Mouse (Mus musculus) right cerebral cortex, adult 2 months (tissue): ENCODE measurements around the gene Rbp7.
A peak's percentile ranks its signal among the peaks of the same experiment; 100 is the strongest.
"Not testable (repeated sequence)": the region's sequence is repeated elsewhere in the genome, so short reads cannot be mapped to it uniquely, and the experiment has no call there.

Experiments used
- DNase-seq, 2 experiments: peaks; one replicate each; pipeline ENCODE4 v3.0.0; 2021 to 2022; ENCODE audit warnings: low spot score in 2 of 2

Rbp7 gene

DNA sequence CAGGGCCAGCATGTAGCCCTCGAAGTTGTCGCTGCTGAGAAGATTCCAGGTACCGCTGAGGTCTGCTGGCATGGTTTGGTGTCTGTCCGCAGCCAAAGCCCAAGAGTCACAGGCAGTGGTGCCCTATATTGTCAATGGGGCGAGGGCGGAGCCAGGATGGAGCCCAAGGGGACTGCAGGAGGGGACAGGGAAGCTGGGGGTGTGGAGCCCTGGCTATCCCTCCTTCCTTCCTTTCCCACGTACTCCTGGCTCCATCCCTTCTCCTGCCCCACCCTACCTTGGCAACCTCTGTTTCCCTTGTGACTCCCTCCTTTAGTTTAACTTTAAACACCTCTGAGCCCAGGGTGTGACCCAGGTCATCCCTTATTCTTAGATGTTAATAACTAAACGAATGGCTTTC lies at the start of gene Rbp7:
Rbp7 (minus strand) TSS at position 100 of the 400 bp plus-strand sequence.
- no peak for DNase-seq

DNA sequence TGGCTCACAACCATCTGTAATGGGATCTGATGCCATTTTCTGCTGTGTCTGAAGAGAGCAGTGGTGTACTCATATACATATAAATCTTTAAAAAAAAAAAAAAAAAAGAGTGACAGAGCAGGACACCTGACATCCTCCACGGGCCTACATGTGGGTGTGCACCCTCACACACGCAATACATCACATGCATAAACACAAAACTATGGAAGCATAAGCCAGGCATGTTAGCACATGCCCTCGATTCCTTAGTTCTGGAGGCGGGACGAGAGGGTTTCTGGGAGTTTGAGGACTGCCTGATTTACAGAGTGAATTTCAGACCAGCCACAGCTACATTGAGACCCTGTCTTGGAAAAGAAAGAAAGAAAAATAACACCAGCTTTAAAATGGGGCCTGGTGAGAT lies 49.6 kb upstream of the Rbp7 start:
- DNase-seq = no peak

DNA sequence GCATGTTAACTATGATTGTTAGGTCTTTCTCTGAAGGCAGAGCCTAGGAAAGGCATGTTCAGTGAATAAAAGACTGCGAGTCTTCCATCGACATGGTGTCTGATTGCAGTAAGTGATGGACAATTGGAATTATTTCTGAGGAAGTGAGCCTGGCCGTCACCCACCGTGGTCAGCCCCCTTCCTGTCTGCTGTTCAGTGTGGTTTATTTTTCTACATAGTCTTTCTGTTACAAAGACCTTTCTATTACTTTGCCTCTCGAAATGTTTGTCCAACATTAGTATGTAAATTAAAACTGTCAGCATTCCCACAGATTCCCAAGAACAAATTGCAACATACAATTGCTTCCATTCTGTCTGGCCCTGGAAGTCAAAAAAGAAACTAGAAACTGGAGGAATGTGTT lies 45.0 kb upstream of the Rbp7 start:
- no peak for DNase-seq

DNA sequence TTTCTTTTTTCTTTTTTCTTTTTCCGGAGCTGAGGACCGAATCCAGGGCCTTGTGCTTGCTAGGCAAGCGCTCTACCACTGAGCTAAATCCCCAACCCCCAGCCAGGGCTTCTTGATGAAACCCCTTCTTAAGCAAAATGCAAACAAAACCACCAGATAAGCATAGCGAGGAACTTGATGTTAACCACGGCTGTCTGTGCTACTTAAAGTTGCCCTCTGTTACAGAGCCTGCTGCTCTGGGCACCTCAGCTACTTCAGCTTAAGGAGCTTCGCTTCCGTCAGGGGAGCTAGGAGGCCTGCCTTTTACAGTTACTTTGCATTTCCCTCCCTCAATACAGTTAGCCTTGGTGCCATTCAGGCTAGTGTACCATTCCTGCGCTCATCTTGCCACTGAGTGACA lies 44.1 kb upstream of the Rbp7 start:
- DNase-seq = no peak

DNA sequence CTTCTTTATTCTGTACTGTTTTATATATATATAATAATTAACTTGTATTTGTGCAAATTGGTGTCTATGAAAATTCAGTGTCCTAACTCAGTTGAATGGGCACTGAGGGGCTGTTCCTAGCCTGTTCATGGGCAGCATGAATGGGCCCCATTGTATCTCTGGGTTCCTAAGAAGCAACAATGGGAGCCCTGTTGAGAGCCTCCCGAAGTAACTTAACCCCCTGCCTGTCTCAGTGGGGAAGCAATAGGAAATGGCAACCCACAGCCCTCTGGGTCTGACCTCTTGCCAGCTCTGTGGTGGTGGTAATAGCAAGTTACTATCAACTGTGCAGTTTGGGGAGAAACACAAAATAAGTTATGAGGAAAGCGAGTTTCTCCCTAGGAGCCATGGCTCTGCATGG lies 41.8 kb upstream of the Rbp7 start:
- no peak for DNase-seq

- no peak for DNase-seq
These were observed 36.4 kb upstream of the Rbp7 start for GRCm38 (mm10) chr4:149491151-149491550.

- no peak for DNase-seq
These were observed 34.9 kb upstream of the Rbp7 start for GRCm38 (mm10) chr4:149489415-149490240.

DNA sequence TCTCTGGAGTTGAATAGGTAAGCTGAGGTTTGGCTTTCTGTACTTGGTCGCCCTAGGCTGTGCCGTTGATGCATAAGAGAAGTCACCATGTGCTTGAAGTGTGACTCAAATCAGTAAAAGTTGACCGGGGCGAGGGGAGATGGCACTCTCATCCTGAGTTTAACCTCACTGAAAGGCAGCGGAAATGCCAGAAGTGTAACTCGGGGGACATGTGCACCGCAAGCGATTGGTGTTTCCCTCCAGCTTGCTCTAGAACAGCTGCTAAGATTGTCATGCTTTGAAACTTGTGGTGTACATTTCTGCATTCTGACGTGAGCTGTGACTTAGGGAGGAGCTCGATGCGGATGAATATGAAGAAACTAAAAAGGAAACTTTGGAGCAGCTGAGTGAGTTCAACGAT lies 33.0 kb upstream of the Rbp7 start:
- no peak for DNase-seq

DNA sequence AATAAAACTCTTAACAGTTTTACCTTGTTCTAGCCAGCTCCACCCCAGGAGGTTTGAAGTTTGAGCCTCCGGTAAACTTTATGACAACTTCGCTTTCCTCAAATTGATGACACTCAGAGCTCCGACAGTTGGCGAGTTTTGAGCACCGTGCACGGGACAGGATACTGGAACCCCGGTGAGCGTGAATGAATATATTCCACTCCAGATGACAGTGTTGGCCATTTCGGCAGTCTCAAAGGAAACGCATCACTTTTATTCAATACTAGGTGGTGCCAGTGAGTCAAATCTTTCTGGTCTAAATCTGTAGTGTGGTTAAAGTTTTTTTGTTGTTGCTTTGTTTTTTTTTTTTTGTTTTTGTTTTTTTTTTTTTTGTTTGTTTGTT lies 31.0 kb upstream of the Rbp7 start:
- DNase-seq = peak; percentile 30 to 35

DNA sequence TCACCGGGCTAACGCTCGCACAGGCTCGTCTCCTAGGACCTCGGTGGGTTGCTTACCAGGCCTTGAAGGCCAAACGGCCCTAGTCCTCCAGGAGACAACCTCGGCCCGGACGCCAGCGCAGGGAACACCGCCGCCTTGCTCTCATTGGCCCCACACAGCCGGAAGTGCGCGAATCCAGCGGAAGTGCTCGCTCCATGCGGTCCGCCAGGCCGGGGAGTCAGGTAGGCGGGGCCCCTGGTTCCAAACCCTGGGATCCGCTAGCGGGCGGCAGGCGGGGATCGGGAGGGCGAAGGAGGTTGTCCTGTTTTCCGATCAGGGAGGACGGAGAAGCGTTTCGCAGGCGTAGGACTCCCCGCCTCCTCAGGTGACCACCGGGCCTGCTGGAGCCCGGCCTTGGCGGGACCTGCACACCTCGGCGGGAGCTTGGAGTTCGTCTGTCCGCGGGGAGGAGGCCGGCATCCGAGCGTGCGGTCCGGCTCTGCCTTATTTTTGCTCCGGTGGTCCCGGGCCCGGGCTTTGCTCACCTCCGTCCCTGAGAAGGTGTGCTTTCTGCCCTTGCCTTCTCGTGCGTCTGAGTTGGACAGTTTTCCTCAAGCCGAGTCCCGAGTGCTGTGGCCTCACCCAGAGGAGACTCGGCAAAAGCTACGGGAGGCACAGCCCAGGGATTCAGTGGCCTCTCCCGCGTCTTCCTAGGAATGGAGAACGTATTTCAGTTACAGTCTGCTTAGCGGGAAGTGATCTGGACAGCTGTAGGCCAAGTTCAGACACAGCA lies 30.5 kb upstream of the Rbp7 start, which contains the start of the genes Nmnat1 and Lzic:
Nmnat1 (minus strand) TSS at position 150 of the 772 bp plus-strand sequence.
Lzic (plus strand) TSS at position 177 of the 772 bp plus-strand sequence.
- DNase-seq = peak; percentile 89 to 93

GRCm38 (mm10) chr4:149484566-149484965 lies 29.8 kb upstream of the Rbp7 start:
- no peak for DNase-seq

- DNase-seq = no peak
These were observed 22.3 kb upstream of the Rbp7 start, which contains the start of gene Tmem274 for GRCm38 (mm10) chr4:149477078-149477477. Gene Tmem274 (plus strand): TSS chr4:149477378.

DNA sequence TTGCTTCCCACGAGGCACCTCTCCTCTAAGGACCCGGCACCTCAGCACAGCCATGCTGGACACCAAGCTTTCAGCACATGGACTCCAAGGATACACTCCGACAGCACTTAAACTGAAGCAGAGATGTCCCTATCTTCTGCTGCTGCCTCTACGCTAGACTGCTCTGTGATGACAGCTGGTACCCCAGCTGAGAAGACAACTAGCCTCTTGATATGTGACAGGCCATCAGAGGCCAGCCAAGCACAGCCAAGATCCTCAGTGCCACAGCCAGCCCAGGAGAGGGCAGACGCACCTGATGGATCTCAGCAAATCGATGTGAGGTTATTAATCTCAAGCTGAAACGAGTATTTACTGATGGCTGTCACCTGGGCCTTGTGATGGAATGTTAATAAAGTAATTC lies 20.3 kb upstream of the Rbp7 start:
- DNase-seq = no peak

- no peak for DNase-seq
These were observed 14.8 kb upstream of the Rbp7 start for GRCm38 (mm10) chr4:149469557-149469956.

DNA sequence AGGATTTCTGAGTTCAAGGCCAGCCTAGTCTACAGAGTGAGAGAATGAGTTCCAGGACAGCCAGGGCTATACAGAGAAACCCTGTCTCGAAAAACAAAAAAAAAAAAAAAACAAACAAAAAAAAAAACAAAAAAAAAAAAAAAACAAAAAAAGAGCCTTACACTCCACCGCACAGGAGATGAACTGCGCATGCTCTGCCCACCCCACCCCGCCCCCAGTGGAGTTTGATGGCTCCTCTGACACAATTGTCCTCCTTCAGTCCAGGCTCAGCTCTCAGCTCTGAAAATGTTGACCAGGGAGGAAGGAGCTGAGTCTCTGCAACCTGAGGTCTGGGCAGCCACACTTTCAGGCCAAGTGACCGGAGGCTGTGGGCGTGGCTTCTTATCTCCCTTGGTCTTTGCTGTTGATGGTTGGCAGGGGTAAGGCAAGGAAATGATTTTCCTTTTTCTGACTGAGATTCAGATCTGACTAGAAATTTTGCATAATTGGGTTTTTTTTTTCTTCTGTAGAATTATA lies 8.7 kb upstream of the Rbp7 start:
- DNase-seq = no peak

GRCm38 (mm10) chr4:149462305-149462971 lies 7.7 kb upstream of the Rbp7 start:
- no peak for DNase-seq

DNA sequence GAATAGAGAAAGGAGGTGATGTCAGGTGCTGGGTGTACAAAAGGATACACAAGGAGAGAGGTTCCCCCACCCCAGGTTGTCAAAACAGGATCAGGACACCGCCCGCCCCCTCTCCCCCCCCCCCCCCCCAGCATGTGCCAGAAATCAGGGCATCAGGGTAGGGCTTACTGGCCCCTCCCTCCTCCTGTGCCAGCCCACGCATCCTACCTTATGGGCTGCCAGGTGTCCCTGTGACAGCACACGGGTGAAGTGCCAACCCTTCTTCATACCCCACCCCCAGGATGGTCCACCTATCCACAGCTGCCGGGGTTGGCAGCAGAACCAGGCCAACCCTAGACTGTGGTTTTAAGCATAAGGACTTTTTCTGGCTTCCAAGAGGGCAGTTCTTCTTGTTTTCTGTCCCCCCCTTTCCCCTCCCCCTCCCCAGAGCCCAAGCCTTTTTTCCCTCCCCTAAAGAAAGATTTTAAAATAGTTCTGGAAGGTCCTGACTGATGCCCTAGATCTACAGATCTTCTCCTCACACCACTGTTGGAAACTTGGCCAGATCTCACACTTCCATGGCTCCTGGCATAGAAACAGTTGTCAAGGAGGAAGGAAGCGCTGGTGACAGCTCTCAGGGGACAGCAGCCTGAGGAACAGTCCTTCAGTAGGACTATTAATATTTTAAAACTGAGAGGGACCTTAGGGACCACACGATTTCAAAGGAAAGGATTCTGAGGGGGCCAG lies 7.0 kb upstream of the Rbp7 start:
- no peak for DNase-seq

- DNase-seq = not testable (repeated sequence)
These were observed 5.7 kb upstream of the Rbp7 start for GRCm38 (mm10) chr4:149460475-149460874.

DNA sequence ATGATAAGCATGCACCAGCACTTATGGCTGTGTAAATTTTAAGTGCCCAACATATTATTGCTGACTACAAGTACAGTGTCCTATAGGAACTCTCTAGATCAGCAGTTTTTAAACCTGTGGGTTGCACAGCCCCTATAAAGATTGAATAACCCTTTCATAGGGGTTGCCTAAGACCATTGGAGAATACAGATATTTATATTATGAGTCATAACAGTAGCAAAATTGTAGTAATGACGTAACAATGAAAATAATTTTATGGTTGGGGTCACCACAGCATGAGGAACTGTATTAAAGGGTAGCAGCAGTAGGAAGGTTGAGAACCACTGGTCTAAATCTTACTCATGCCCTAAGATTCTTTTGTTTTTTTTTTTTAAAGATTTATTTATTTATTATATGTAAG lies 4.6 kb upstream of the Rbp7 start:
- no peak for DNase-seq

DNA sequence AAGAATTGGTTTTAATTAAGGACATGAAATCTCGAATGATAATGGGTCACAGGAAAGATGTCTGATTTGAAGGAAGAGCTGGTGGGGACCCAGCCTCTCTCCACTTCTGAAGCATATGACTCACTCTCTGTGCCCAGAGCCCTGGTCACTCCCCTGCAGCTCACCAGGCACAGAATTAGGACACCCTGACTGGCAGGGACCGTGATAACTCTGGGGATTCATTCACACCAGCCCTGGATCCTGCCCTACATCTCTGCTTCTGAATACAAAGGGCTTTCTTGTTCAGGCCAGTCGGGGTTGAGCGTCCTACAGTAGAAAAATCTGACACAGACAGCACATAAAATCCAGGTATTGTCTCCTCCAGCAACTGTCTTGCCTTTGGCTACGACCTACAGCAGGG lies 3.7 kb upstream of the Rbp7 start:
- DNase-seq = no peak

DNA sequence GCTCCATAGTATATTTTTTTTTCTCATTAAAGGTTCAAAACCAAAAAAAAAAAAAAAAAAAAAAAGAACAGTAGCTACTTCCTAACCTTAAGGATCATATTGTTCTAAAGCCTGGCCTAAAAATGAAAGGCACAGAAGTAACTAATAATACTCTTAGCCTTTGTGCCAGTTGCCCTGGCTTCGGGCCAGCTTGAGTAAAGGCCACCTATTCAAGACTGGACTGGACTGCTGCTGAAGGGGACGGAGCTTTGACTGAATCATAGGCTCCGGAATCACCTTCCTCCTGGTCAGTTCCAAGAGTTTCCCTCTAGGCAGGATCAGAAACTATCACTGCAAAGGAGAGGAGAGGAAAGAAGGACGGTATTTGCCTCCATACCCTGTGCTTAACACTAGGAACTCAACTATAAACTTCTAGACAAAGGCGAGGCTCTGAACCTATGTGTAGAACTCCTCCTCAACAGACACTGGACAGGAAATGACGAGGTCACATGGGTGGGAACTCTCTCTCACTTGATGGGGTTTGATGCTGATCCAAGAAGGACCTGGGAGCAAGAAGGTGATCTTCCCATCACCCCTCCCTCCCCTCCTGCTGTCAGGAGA lies 3.2 kb upstream of the Rbp7 start:
- DNase-seq = no peak
